ENCODE assay signal across 34 mouse cellular contexts in the genomic region with DNA sequence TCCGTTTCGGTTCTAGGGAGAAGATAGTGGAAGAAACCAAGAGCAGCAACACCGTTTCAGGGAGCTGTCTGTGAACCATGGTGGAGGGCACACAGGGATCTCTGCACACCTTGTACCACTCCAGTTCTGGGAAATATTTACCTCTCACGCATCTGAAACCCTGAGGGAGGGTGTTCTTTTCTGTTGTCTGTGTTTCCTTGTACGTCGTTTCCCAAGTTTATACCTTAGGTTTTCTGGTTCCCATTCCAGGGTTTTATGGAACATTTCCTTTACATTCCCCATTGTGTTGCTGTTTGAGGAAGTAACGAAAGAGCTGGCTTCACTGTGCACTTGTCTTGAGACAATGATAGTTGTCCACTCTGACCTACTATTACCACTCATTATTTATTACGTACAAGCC. TPM values are rescaled to one million over a fixed set of nuclear protein-coding genes. Genes with fewer than 3 reads are reported as not detected.
"Had no signal": no experiment of that assay in that cellular context is flagged by ENCODE, and none has a peak within 500 bp of the region (broad histone marks: within the 10 kb centered on the region; RNA-seq: fewer than 3 reads in every experiment).

A gene (minus strand): TSS at position 101 of the 400 bp plus-strand sequence.

- H3K27me3 ChIP-seq: embryonic facial prominence, embryonic 12.5 days; embryonic facial prominence, embryonic 13.5 days; embryonic facial prominence, embryonic 15.5 days; forebrain, embryonic 13.5 days; forebrain, embryonic 15.5 days had no signal

- H3K36me3 ChIP-seq: embryonic facial prominence, embryonic 10.5 days; embryonic facial prominence, embryonic 12.5 days; embryonic facial prominence, embryonic 13.5 days; embryonic facial prominence, embryonic 15.5 days; forebrain, embryonic 10.5 days; forebrain, embryonic 12.5 days; forebrain, embryonic 15.5 days had no signal

- H3K9me3 ChIP-seq: embryonic facial prominence, embryonic 10.5 days; embryonic facial prominence, embryonic 12.5 days; embryonic facial prominence, embryonic 13.5 days; embryonic facial prominence, embryonic 15.5 days; forebrain, embryonic 10.5 days; forebrain, embryonic 12.5 days; forebrain, embryonic 13.5 days; forebrain, embryonic 15.5 days had no signal

- DNase-seq: cerebellum, adult 8-10 months; cerebellum, adult 9-10 months; cerebellum, adult 9-11 months; cerebellum, postnatal 10 days; cerebellum, postnatal 14 days; cerebellum, postnatal 25 days; cerebellum, postnatal 36 days; embryo, embryonic 11 days; forebrain, postnatal 0 days; gastrocnemius, adult 2 months; gastrocnemius, postnatal 10 days; gastrocnemius, postnatal 14 days; gastrocnemius, postnatal 25 days; gastrocnemius, postnatal 36 days; heart, adult 11 months; heart, adult 18-20 months; heart, adult 2 months had no signal

- H3K4me2 ChIP-seq: embryonic facial prominence, embryonic 12.5 days; embryonic facial prominence, embryonic 13.5 days; embryonic facial prominence, embryonic 15.5 days; forebrain, embryonic 12.5 days; forebrain, embryonic 13.5 days; forebrain, embryonic 15.5 days had no signal

- H3K9ac ChIP-seq: embryonic facial prominence, embryonic 12.5 days; embryonic facial prominence, embryonic 13.5 days; embryonic facial prominence, embryonic 15.5 days; forebrain, embryonic 12.5 days; forebrain, embryonic 13.5 days; forebrain, embryonic 15.5 days; forebrain, postnatal 0 days had no signal

- H3K27ac ChIP-seq: embryonic facial prominence, embryonic 10.5 days; embryonic facial prominence, embryonic 12.5 days; embryonic facial prominence, embryonic 13.5 days; embryonic facial prominence, embryonic 15.5 days; forebrain, embryonic 10.5 days; forebrain, embryonic 12.5 days; forebrain, embryonic 13.5 days; forebrain, embryonic 15.5 days; gastrocnemius, adult 2 months; heart, adult 2 months had no signal

- ATAC-seq: forebrain, embryonic 13.5 days; forebrain, embryonic 14.5 days; forebrain, embryonic 15.5 days; forebrain, embryonic 16.5 days; forebrain, postnatal 0 days had no signal

- H3K4me1 ChIP-seq: embryonic facial prominence, embryonic 12.5 days; embryonic facial prominence, embryonic 13.5 days; embryonic facial prominence, embryonic 15.5 days; forebrain, embryonic 12.5 days; forebrain, embryonic 13.5 days; forebrain, embryonic 15.5 days had no signal

- H3K4me3 ChIP-seq: embryonic facial prominence, embryonic 10.5 days; embryonic facial prominence, embryonic 12.5 days; embryonic facial prominence, embryonic 13.5 days; embryonic facial prominence, embryonic 15.5 days; erythroblast, embryonic 14.5 days; forebrain, embryonic 10.5 days; forebrain, embryonic 12.5 days; forebrain, embryonic 13.5 days; forebrain, embryonic 15.5 days; gastrocnemius, adult 2 months; heart, adult 2 months had no signal

RNA-seq across cellular contexts. Expression of the gene that starts here (rescaled TPM):
- polyA plus RNA-seq: cortical plate, adult 2 months; embryonic facial prominence, embryonic 10.5 days; embryonic facial prominence, embryonic 11.5 days; embryonic facial prominence, embryonic 12.5 days; embryonic facial prominence, embryonic 13.5 days; embryonic facial prominence, embryonic 14.5 days; embryonic facial prominence, embryonic 15.5 days; erythroblast, embryonic 14.5 days; forebrain, embryonic 10.5 days; forebrain, embryonic 11.5 days; forebrain, embryonic 12.5 days; forebrain, embryonic 13.5 days; forebrain, embryonic 14.5 days; forebrain, embryonic 15.5 days; forebrain, embryonic 16.5 days; forebrain, postnatal 0 days; frontal cortex, adult 2 months; gonadal fat pad, adult 2 months; heart, adult 2 months had no signal
